Mouse (Mus musculus): Measurements from ENCODE around the gene Gmnc. TPM values are rescaled to one million over a fixed set of nuclear protein-coding genes. Genes with fewer than 3 reads are reported as not detected.

The Gmnc gene
- polyA plus RNA-seq (2015; fragmentation: Nextera tagmentation; extraction: Ambion mirVana) = not detected in 2 replicates

GRCm38 (mm10) chr16:26991477-26992300, at the start of gene Gmnc:
TSS of gene Gmnc (minus strand) at chr16:26991652.

